Mouse (Mus musculus): ENCODE results near the gene Prdm15.
A peak's percentile ranks its signal among the peaks of the same experiment; 100 is the strongest.

Prdm15 gene

DNA sequence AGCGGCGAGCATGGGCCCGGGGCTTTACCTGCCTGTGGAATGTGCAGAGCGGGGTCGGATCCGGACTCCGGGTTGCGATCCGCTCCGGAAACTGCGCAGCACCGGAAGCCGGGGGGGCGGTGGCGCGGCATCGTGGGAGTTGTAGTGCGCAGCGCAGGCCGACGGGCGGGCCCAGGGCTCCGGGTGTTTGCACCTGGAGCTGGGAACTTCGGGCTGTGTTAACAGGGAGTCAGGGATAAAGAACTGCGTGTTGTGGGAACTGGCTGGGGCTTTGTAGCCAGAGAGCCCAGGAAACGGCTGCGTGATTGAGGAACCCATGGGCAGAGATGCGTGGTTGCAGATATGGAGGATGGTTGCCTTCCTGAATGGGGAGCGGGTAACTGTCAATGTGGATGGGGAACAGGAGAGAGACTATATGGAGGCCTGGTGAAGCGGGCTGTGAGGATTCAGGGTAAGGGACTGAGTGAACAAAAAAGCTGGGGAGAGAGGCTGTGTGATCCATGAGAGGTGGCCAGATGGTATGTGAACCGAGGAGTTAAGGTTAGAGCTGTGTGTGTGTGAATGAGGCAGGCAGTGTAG is at the start of gene Prdm15:
Prdm15 (minus strand) TSS at position 110 of the 579 bp plus-strand sequence.
- DNase-seq (ENCODE audit: low read depth in 2 of 2, low spot score in 2 of 2), result peak; percentile 75 to 85

DNA sequence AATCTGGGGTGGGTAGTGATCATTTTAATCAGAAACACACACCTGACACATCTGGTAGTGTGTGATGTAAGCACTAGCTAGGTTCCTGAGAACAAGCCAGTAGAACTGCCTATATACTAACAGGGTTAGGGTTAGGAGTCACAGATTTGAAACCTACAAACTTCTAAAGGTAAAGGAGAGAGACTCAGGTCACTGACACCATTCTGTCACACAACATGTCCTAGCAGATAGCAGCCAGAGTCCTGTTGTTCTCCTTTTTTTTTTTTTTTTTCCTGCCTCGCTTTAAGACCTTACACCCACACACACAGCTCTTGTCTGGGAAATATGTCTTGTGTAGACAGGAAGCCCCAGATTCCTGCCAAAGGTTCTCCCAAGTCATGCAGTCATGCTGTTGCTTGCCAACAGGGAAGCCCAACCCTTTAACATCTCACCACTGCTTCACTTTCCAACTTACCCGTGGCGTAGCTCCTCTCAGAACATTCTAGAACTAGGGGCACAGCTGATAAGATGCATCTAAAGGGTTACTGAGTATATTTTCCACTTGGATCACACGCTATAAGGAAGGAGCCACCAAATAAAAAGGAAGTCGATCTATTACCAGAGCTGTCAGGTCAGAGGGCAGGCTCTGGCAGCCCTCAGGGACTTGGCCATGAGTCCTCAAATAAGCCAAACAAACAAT is 45.8 kb upstream of the Prdm15 start:
- no peak for DNase-seq (ENCODE audit: low read depth in 2 of 2, low spot score in 2 of 2)

DNA sequence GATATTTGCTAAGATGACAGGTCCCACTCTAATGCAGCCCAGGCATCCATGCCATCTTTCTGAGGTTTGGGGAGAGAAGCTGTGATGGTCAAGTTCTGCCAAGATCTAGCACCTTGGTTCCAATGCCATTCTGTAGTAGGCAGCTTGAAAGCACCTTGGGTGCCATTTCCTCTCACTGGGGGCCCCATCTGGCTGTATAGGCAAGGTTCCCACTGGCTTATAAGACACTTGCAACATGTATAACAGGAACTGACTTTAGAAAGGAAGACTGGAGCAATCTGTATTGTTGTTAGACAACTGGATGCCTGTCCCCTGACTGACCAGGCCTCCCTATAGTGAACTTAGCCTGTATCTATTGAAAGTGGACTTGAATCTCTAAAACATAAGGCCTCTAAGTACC is 36.1 kb upstream of the Prdm15 start:
- no peak for DNase-seq (ENCODE audit: low read depth in 2 of 2, low spot score in 2 of 2)

DNA sequence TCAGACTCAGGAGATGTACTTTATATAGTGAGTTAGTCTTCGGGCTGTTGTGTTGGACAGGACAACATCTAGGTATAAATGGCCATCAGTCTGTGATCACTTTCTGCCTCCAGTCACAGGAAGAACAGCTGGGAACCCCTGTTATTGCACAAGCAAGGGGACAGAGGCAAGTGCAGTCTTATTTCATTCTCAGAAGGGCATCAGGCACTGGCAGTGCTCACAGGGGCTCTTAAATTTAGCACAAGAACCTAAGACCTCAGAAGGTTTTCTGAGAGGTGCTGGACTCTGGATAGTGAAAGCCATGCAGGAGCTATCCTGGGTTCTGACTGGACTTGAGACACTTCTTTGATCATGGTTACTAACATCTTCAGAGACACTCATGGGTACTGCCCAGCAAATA is 32.0 kb upstream of the Prdm15 start:
- no peak for DNase-seq (ENCODE audit: low read depth in 2 of 2, low spot score in 2 of 2)

DNA sequence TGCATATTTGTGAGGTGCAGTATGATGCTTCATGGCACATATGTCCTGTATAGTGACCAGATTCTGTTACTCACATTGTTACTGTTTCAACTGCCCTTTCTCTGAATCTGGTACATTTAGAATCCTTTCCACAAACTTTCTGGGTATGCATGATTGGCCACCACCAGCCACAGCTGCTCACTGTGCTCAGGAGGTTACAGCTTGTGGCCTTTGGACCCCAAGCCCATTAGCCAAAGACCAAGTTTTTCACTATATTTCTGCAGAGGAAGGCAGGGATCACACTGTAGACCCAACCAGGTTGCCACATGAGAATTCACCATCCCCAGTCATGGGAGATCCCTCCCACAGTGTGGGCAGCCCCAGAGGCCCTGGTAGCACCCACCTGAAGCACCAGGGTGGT is 31.2 kb upstream of the Prdm15 start:
- no peak for DNase-seq (ENCODE audit: low read depth in 2 of 2, low spot score in 2 of 2)

DNA sequence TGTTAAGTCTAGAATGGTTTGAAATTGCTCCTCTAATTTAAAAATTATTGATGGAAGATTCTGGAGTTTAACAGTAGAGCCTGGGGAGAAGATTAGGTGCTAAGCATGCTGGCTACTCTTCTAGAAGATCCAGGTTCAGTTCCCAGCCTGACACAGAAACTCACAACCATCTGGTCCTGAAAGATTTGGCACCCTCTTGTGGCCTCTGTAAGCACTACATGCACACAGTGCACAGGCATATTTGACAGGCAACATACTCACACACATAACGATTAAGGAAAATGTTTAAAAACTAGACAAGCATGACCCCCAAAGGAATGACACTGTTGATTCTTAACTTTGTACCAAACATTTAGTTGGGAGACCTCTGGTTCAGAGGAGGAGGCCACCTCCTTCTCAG is 27.5 kb upstream of the Prdm15 start:
- DNase-seq (ENCODE audit: low read depth in 2 of 2, low spot score in 2 of 2), result peak; percentile 18 to 48

DNA sequence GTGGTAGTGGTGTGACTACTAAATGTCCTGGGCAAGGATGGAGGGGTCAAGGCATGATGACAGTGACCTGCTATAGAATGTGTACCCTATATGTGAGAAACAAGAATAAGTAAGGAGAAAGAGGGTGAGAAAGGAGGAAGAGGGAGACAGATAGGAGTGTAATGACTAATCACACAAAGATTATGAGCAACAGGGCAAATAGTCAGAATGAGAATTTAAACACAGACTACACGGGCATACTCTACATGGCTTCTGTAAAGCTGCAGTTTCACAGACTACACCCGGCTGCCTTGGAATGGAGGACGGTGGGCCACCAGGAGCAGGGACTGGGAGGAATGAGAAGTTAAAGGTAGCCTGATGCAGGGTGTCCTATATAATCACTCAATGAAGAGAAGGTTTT is 25.9 kb upstream of the Prdm15 start:
- DNase-seq (ENCODE audit: low read depth in 2 of 2, low spot score in 2 of 2), result no peak

DNA sequence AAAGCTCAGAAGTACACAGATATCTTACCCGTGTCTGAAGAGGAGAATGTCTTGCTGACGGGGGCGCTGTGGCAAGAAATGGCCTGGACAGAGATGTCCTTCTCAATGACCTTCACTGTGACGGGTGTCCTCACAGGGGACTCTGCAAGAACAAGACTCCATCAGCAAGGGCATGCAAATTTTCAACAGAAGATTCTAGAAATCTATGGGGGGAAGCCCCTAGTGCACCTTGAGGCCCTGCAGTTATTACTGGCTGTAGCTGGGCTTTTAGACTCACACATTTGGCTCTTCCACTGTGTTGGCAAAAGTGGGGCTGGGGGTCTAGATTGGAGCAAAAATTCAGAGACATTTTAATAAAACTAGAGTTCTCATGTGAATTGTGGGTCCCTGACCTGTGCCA is 23.5 kb upstream of the Prdm15 start:
- DNase-seq (ENCODE audit: low read depth in 2 of 2, low spot score in 2 of 2), result no peak

DNA sequence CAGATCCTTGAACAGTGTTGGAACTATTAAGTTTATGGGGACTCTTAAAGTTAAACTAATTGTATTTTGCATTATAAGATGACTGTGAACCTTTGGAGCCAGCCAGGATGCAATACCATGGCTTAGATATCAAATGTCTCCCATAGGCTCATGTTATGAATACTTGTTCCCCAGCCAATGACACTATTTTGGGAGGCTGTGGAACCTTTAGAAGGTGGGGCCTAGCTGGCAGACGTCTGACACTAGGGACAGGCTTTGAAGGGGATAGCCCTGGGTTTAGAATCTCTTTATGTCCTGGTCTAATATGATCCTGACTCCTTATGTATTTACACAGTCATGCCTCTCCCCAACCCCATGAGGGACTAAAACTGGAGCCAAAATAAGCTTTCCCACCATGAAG is 22.7 kb upstream of the Prdm15 start:
- no peak for DNase-seq (ENCODE audit: low read depth in 2 of 2, low spot score in 2 of 2)

DNA sequence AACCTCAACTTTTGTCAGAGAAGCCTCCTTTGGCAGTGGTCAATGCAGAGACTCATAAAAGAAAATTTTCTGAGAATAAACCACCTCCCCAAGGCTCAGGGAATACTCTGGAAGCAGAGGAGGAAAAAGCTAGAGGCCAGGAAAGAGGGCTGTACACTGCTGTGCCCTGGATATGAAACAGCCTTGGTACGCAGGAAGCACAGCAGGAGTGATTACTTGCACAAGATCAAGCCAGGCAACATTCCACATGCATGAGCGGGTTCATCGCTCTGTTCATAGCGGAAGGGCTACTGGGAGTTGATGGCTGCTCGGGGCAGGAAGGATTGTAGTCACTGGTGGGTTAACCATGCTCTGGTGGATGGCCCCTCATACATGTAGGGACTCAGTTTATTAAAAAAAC is 21.0 kb upstream of the Prdm15 start:
- no peak for DNase-seq (ENCODE audit: low read depth in 2 of 2, low spot score in 2 of 2)

DNA sequence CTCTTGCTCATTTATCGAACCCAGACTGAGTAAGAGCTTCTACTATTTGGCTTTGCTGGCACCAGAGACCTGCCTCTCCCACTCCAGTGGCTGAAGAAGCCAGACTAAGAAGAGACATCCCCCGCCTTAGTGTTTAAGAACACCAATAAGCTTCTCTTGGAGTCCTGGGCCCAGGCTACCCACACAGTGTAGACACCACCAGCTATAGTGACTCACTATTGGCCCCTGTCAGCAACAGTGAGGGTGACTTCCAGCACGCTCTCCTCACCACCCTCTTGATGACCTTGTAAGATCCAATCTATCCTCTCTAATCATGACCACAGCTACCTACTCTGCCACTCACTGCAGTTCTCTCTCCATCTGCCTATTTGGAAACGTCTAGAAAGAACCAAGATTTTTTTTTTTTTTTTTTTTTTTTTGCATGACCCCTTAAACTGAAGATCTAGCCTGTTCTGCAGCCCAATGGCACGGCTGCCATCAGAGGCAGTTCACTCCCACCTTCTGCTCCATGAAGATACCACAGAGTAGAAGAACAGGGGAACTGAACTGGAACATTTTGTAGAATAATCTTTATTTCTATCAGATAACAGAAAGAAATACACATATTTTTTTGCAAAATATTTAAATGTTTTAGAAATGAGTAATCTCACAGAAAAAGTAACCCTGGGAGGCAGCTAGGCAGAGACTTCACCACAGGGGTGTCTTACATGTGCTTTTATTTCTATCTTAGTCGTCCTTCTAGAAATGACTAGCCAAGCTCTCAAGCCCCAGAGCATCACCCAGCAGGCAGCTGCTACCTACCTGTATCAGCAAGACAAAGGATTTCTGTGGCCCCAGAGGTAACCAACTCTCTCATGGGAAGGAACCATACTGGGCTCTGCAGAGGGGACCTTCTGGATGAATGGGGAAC is 17.8 kb upstream of the Prdm15 start:
- DNase-seq (ENCODE audit: low read depth in 2 of 2, low spot score in 2 of 2), result no peak

DNA sequence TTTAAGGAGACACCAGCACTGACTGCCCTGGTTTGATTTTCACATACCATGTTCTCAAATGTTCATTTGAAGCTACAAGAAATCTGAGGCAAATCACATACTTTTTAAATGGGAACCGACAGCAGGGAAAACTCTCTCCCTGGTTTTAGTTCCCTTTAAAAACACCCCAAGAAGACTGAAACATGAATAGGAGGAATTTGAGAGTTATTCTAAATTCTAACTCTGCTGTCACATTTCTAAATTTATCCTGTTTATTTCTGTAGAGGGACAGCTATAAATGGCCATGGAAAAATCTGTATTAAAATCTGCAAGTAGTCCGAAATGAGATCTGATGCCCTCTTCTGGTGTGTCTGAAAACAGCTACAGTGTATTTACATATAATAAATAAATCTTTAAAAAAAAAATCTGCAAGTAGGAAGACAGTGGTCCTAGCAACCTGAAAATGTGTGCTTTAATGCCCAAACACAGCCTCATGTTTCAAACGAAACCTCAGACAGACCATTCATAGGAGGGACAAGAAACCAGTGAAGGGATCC is 12.3 kb upstream of the Prdm15 start:
- DNase-seq (ENCODE audit: low read depth in 2 of 2, low spot score in 2 of 2), result no peak

DNA sequence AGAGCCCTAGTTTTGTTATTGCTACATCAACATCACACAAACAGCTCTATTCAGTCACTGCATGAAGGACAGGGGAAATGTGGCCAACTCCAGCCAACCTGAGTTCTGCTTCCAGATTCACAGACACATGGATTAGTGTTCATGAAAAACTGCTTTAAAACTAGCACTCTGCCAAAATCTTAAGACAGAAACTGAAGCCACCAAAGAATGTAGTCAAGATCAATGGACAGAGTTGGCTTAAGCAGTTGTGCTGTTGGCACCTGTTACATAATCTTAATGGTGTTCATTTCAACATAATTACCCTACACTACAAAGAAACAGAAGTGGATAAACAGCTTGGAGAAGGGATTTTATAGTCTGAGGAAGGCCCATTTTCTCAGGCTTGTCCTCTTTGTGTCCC is 4.4 kb upstream of the Prdm15 start:
- no peak for DNase-seq (ENCODE audit: low read depth in 2 of 2, low spot score in 2 of 2)

DNA sequence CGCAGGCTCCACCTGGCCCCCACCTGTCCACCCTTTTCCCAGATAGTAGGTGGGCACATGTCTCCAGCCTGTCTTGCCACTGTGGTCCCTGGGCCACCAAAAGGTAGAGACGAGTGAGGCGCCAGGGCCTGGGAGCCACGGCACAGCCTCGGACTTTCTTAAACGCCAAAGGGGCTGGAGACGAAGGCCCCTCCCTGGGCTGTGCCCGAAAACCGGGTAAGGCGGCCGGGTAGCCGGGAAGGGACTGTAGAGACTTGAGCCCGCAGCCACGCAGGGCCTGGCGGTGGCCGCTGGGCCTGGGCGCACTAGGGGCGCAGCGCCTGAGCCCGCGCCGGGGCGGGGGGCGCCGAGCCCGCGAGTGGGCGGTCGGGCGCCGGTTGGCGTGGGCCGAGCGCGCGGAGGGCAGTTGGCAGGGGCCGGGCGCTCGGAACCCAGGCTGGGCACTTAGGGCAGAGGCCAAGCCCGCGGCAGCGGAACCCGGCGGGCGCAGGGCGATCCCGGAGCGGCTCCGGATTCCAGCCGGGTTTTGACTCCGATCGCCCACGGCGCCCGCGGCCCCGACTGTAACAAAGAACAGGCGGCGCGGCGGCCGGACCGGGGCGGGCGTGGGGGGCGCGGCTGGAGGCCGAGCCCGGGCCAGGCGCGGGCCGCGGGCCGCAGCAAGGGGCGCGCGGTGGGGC is 449 bp downstream of the Prdm15 start:
- DNase-seq (ENCODE audit: low read depth in 2 of 2, low spot score in 2 of 2), result peak; percentile 72 to 84

DNA sequence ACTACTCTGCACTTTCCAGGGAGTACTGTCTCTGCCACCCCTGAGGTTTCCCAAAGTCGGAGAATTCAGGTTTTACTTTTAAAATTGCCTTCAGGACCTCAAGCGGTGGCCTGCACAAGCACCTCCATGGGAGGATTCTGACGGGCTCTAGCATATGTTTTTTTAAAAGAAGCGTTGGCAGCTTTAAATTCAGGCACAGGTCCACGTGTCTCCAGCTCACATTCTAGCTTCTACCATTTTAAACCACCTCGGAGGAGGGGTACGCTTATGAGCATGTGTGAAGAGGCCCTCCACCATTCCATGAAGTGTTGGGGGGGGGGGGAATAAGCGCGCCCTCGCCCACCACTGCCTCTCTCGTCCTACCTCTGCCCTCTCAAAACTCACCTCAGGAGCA is 986 bp downstream of the Prdm15 start:
- DNase-seq (ENCODE audit: low read depth in 2 of 2, low spot score in 2 of 2), result peak in 1 of 2 experiments; percentile 20

DNA sequence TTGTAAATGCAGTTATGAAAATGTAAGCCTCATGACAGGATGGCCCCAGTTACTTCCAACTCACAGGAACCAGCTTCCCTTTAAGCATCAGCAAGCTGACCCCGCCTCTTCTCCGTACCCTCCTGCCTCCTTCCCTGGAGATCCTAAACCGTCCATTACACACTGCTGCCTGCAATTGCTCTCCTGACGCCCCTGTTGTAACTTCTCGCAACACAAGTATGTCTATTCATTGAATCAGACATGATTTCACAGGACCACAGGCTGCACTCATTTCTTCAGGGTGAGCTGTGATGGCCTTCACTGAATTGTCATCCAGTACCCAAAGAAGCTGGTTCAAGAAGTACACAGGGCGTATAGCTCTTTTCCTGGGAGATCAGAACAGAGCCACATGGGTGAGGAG is 2.8 kb downstream of the Prdm15 start:
- DNase-seq (ENCODE audit: low read depth in 2 of 2, low spot score in 2 of 2), result no peak

DNA sequence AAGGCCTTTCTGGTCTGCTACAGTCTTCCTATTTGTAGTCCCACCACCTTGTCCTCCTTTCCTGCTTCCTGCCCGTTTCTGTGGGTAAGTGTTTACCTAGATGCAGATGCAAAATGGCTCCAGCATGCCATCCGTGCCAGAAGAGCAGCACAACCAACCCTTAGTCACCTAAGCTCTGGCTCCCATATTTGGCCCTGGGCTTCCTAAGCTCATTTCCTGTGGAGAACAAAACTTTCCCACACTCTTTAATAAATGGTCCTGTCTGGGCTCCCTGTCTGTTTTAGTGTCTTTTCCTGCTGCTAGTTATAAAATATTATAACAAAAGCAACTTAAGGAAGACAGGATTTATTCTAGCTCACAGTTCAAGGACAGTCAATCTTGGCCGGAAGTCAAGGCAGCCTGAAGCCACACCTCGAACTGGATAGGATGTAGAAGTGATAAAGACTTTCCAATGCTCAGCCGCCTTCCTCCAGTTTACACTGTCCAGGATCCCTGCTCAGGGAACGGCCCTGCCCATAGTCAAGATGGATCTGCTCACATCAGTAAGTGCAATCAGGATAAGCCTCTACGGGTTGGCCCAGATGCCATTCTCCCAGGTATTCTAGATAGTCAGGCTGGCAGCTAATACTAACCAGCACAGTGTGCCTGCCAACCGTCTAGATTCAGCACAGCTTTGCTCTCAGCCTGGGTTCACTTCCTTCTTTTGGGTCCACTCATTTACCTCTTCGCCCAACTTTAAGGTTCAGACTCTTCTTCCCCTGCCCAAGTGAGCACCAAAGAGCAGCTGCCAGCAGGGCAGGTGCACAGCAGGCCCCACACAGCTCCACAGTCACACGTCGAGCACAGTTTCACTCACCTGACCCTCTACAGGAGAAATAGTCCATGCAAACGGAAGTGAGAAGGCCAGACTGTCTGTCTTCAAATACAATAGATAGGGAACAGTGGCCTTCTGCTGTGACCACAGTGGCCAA is 6.4 kb downstream of the Prdm15 start:
- DNase-seq (ENCODE audit: low read depth in 2 of 2, low spot score in 2 of 2), result no peak

DNA sequence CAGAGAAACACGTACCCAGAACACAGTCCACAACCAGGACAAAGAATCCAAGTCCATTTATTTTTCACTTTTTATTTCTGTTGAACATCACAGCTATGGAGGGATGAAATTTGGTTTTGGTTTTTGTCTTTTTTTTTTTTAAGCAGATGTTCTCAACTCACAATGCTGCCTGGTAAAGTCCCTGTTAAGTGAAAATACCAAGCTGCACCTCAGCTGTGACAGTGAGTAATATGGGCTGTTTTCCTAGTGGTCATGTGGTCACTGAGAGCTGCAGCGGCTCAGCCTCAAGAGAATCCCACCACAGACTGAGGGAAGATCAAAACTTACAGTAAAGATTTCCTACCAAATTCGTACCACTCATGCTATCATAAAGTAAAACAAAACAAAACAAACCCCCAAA is 19.5 kb downstream of the Prdm15 start:
- DNase-seq (ENCODE audit: low read depth in 2 of 2, low spot score in 2 of 2), result no peak

DNA sequence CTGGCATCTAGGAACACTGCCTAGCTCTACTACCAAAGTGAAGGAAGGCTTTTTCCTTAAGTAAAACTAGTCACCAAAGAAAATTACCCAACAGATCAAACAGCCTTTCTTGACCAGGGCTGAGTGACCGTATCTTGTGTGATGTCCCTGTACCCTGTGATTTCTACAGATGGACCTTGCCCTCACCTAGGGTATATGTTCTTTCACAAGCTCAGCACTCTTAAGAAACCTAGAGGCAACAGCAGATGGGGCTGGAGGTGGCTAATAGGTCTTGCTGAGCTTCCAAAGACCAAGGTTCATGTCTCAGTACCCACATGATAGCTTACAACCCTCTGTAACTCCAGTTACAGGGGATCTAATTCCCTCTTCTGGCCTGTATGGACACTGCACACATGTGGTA is 23.4 kb downstream of the Prdm15 start:
- DNase-seq (ENCODE audit: low read depth in 2 of 2, low spot score in 2 of 2), result no peak

DNA sequence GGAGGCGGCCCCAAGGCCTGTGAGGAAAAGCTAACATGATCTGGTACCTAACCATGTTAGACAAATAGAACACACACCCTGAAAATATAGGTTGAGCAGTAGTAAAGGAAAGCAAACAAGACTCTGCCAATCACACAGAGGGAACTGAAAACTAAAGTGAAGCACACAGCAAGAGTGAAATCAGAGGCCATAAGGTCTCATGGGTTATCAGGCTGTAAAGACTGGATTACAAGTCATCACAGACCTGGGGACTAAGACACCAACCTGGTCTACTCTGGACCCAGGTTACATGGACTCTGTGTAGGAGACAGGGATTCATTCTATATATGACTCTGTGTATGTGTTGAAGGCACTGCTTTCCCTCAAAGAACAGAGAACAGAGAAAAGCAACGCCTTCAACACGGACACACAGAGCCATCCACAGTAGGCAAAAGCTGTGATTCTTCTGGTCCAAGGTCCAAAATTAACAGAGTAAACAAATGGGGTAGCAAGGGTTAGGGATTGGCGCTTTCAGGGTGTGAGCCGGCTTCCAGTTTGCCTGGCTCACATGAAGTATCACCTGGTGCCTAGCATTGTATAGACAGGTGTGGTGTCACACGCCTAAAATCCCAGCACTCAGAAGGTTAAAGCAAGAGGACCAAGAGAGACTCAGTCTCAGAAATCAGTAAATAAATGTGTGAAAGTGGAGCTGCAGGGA is 28.2 kb downstream of the Prdm15 start:
- DNase-seq (ENCODE audit: low read depth in 2 of 2, low spot score in 2 of 2), result no peak
